9 mouse cellular contexts compared by ENCODE assay signal in the genomic region with DNA sequence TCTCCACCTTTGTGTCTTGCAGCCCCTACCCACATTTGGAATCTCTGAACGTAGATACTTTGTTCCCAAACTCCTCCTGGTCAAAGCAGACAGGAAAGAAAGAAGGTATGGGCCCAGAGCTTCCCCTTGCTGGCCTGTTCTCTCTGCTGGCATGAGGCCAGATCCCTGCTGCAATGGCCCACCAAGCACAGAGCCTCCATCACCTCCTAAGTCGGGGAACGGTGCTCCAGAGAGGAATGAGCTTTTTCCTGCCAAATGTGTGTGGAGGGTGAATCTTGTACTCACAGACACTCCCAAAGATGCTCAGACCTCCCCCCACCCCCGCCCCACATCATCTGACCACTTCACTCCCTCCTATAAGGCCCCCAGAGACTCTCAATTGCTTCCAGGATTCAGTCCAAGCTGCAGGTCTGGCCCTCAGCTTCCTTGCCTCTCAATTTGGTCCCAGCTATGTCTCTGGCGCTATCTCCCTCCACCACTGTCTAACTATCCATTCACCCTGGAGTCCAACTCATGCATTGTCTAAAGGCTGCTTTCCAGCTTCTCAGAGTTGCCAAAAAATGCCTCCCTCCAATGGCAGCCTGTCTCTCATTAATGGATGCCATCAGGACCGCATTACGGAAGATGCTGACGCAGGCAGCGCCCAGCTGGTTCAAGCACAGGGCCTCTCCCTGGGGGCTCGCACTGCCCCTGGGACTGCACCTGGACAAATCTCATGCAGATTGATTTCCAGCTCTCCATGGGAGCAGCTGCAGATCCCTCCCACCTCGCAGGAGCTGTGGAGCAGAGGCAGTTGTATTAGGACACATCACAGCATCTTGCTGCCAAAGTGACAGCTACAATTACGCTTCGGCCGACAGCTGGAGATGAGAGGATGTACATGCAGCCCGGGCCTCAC. TPM values are rescaled to one million over a fixed set of nuclear protein-coding genes. Genes with fewer than 3 reads are reported as not detected.
DNase-seq lines count a peak whose midpoint lies in the region; ATAC-seq and TF ChIP-seq lines count a peak whose summit lies in the region.
"Had no signal": no experiment of that assay in that cellular context is flagged by ENCODE, and none has a peak within 500 bp of the region (broad histone marks: within the 10 kb centered on the region; RNA-seq: fewer than 3 reads in every experiment).

No protein-coding gene starts in this region.

- no peak overlapping the region for H3K9ac ChIP-seq in forebrain, embryonic 16.5 days (replicated peaks; ENCODE audit: low read depth, low read length)
- H3K9ac ChIP-seq in limb, embryonic 14.5 days (ENCODE audit: low read depth, low read length, severe bottlenecking), result no peak overlapping the region

- no peak overlapping the region for H3K4me3 ChIP-seq in forebrain, embryonic 16.5 days (replicated peaks; ENCODE audit: low read length)
- H3K4me3 ChIP-seq in limb, embryonic 14.5 days (replicated peaks; ENCODE audit: low read length), result no peak overlapping the region

- WGBS in forebrain, embryonic 16.5 days, result 52% methylated on average over 15 of the region's 15 CpGs
- 39% methylated on average over 15 of the region's 15 CpGs for WGBS in limb, embryonic 14.5 days

- no peaks in the 10 kb centered on the region for H3K9me3 ChIP-seq in forebrain, embryonic 16.5 days (ENCODE audit: control insufficient read depth, low read length)
- H3K9me3 ChIP-seq in limb, embryonic 14.5 days (ENCODE audit: control insufficient read depth, low read length), result no peaks in the 10 kb centered on the region

- no peak overlapping the region for H3K4me2 ChIP-seq in forebrain, embryonic 16.5 days (ENCODE audit: low read length)
- H3K4me2 ChIP-seq in limb, embryonic 14.5 days (replicated peaks; ENCODE audit: low read depth, low read length, severe bottlenecking), result no peak overlapping the region

- ATAC-seq in forebrain, embryonic 16.5 days, result peak; percentile 91
- peak; percentile 58 for ATAC-seq in limb, embryonic 14.5 days (ENCODE audit: low FRiP score, low read depth)
- no peak for ATAC-seq in activated CD4-positive, CD25-positive, alpha-beta regulatory T cell, adult 4 months

- peaks cover 12% of the 10 kb centered on the region for H3K4me1 ChIP-seq in forebrain, embryonic 16.5 days (replicated peaks; ENCODE audit: control insufficient read depth, insufficient read depth, low read length)
- H3K4me1 ChIP-seq in limb, embryonic 14.5 days (ENCODE audit: control insufficient read depth, insufficient read depth, low read length), result peaks cover 7% of the 10 kb centered on the region

- no peak for TF ChIP-seq POLR2A in limb, embryonic 14.5 days (IDR thresholded peaks at IDR 0.05; ENCODE audit: borderline replicate concordance, extremely low read depth, insufficient read depth, insufficient read length)

- DNase-seq in spleen, postnatal 36 days (ENCODE audit: low spot score in 2 of 2), result peak; percentile 27 to 35
- no peak for DNase-seq in spleen, adult 18-20 months
- DNase-seq in limb, embryonic 14.5 days (ENCODE audit: low spot score), result peak; percentile 37
- peak; percentile 30 for DNase-seq in testis, postnatal 14 days (ENCODE audit: low spot score)
- DNase-seq in lung, postnatal 25 days (ENCODE audit: low spot score), result no peak
- DNase-seq in cerebellum, postnatal 25 days, result no peak
- DNase-seq: lung, postnatal 10 days had no signal

- H3K27ac ChIP-seq in forebrain, embryonic 16.5 days (ENCODE audit: low read length), result 0 out of 2 replicates have a peak overlapping the region, but pooled peaks have one; percentile 6
- H3K27ac ChIP-seq in limb, embryonic 14.5 days (replicated peaks; ENCODE audit: low read depth, low read length), result no peak overlapping the region

- H3K27me3 ChIP-seq in forebrain, embryonic 16.5 days (replicated peaks; ENCODE audit: control insufficient read depth, insufficient read depth, low read length), result no peaks in the 10 kb centered on the region
- no peaks in the 10 kb centered on the region for H3K27me3 ChIP-seq in limb, embryonic 14.5 days (ENCODE audit: control insufficient read depth, insufficient read depth, low read length)

- no peaks in the 10 kb centered on the region for H3K36me3 ChIP-seq in forebrain, embryonic 16.5 days (ENCODE audit: control insufficient read depth, insufficient read depth)
- H3K36me3 ChIP-seq in limb, embryonic 14.5 days (ENCODE audit: control insufficient read depth, insufficient read depth, low read length), result no peaks in the 10 kb centered on the region

RNA-seq across cellular contexts. Expression of a gene that starts 24.6 kb away (rescaled TPM):
- 119 TPM in 2 replicates for polyA plus RNA-seq in forebrain, embryonic 16.5 days (2015; fragmentation: Nextera tagmentation; extraction: Ambion mirVana)
- 42.5 and 44.6 TPM in 2 replicates for polyA plus RNA-seq in limb, embryonic 14.5 days (2012; rRNA removed)
- polyA plus RNA-seq in limb, embryonic 14.5 days (2014; fragmentation: Nextera tagmentation; extraction: Ambion mirVana), result 93.3 and 103 TPM in 2 replicates
- polyA plus RNA-seq in activated CD4-positive, CD25-positive, alpha-beta regulatory T cell, adult 4 months (2017; shearing (Covaris generic)), result 10 to 100 TPM; 80.8 to 84.4 TPM

RNA-seq across cellular contexts. Expression of a gene that starts 57.7 kb away (rescaled TPM):
- polyA plus RNA-seq in forebrain, embryonic 16.5 days (2015; fragmentation: Nextera tagmentation; extraction: Ambion mirVana), result 279 and 306 TPM in 2 replicates
- polyA plus RNA-seq in limb, embryonic 14.5 days (2012; rRNA removed), result 194 and 211 TPM in 2 replicates
- 141 and 151 TPM in 2 replicates for polyA plus RNA-seq in limb, embryonic 14.5 days (2014; fragmentation: Nextera tagmentation; extraction: Ambion mirVana)
- polyA plus RNA-seq in activated CD4-positive, CD25-positive, alpha-beta regulatory T cell, adult 4 months (2017; shearing (Covaris generic)), result 100 to 1,000 TPM; 141 to 220 TPM

Comparison
In these comparisons a context has a peak if more than half of its experiments do, and no peak if none do; other contexts are left out.
1. DNase-seq: peak in spleen, postnatal 36 days (2 of 2), limb, embryonic 14.5 days (single experiment) and testis, postnatal 14 days (single experiment); none in spleen, adult 18-20 months (0 of 2), lung, postnatal 25 days (single experiment) and cerebellum, postnatal 25 days (0 of 2).